Mouse (Mus musculus) sigmoid colon, adult 10 weeks (tissue): Measurements from ENCODE around the gene Arhgef33. TPM values are rescaled to one million over a fixed set of nuclear protein-coding genes. Genes with fewer than 3 reads are reported as not detected.

Experiments
- polyA plus RNA-seq: library from polyadenylated mRNA; stranded (reverse); fragments of 350-450 nt; fragmentation: Illumina TruSeq; extraction: RNeasy Lipid Tissue Mini Kit (QIAGEN cat#74804); gene quantifications from one replicate; pipeline ENCODE4 v1.2.3, GENCODE M21; 2014; ENCODE audit warnings: low read depth, low replicate concordance

Gene Arhgef33
- not detected for polyA plus RNA-seq

GRCm38 (mm10) chr17:80307251-80307650, at the start of gene Arhgef33:
TSS of gene Arhgef33 (plus strand) at chr17:80307407.

GRCm38 (mm10) chr17:80290074-80290657, 17.0 kb upstream of the Arhgef33 start, which contains the start of the genes Morn2 and Dhx57:
TSS of gene Morn2 (plus strand) at chr17:80290203.
TSS of gene Dhx57 (minus strand) at chr17:80290476.

GRCm38 (mm10) chr17:80372989-80373725, 66.0 kb downstream of the Arhgef33 start, which contains the start of gene Gm10190:
TSS of gene Gm10190 (minus strand) at chr17:80373541.

Other genes with a start within 250 kb of the Arhgef33 start
- 134 TPM for gene Hnrnpll, start 245.1 kb upstream of the Arhgef33 start, polyA plus RNA-seq
- 51.7 TPM for gene Galm, start 179.9 kb upstream of the Arhgef33 start, polyA plus RNA-seq
- 311 TPM for gene Srsf7, start 100.1 kb upstream of the Arhgef33 start, polyA plus RNA-seq
- gene Ttc39d, start 99.9 kb upstream of the Arhgef33 start, polyA plus RNA-seq, result 0.22 TPM
- gene Gemin6, start 83.0 kb upstream of the Arhgef33 start, polyA plus RNA-seq, result 7.2 TPM
- 8.4 TPM for gene Morn2, start 17.2 kb upstream of the Arhgef33 start, polyA plus RNA-seq
- 21.7 TPM for gene Dhx57, start 16.9 kb upstream of the Arhgef33 start, polyA plus RNA-seq
- not detected for gene Gm10190, start 66.1 kb downstream of the Arhgef33 start, polyA plus RNA-seq
- 44.6 TPM for gene Sos1, start 173.0 kb downstream of the Arhgef33 start, polyA plus RNA-seq